Mouse (Mus musculus) adipose tissue, adult 10 weeks (tissue): Measurements from ENCODE around the gene Zfp966. TPM values are rescaled to one million over a fixed set of nuclear protein-coding genes. Genes with fewer than 3 reads are reported as not detected.

Experiments used
- polyA plus RNA-seq: library from polyadenylated mRNA; stranded (reverse); fragments of 350-450 nt; fragmentation: Illumina TruSeq; extraction: RNeasy Lipid Tissue Mini Kit (QIAGEN cat#74804); gene quantifications from one replicate; pipeline ENCODE4 v1.2.3, GENCODE M21; 2014; ENCODE audit warnings: low read depth, low replicate concordance

The Zfp966 gene
- polyA plus RNA-seq, result 7.1 TPM

DNA sequence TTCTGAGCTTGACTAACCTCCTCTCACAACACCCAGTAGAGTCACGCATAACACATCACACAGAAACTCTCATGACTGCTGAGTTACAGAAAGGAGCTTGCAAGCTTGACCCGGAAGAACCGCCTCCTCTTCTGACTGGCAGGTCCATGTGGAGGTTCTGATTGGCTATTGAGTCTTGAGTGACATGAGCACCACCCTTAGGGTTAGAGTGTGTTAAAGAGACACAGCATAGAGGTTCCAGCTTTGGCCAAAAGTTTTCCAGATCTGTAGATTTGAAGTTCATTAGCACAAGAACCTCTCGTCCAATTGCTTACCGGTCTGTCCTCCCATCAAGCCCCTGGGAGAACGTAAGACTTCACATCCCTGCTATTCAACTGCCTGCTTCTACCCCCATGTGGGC is at the start of gene Zfp966:
Gene Zfp966 (minus strand): TSS at position 101 of the 400 bp plus-strand sequence.

DNA sequence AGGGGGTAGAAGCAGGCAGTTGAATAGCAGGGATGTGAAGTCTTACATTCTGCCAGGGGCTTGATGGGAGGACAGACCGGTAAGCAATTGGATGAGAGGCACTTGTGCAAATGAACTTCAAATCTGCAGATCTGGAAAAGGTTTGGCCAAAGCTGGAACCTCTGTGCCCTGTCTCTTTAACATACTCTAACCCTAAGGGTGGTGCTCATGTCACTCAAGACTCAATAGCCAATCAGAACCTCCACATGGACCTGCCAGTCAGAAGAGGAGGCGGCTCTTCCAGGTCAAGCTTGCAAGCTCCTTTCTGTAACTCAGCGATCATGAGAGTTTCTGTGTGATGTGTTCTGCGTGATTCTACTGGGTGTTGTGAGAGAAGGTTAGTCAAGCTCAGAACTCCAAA is 34.1 kb upstream of the Zfp966 start, which contains the start of gene Gm2026:
Gene Gm2026 (plus strand): TSS at position 301 of the 400 bp plus-strand sequence.

DNA sequence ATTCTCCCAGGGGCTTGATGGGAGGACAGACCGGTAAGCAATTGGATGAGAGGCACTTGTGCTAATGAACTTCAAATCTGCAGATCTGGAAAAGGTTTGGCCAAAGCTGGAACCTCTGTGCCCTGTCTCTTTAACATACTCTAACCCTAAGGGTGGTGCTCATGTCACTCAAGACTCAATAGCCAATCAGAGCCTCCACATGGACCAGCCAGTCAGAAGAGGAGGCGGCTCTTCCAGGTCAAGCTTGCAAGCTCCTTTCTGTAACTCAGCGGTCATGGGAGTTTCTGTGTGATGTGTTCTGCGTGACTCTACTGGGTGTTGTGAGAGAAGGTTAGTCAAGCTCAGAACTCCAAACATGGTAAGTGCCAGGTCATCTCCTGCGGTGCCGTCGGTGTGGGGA is 61.9 kb downstream of the Zfp966 start, which contains the start of gene Gm6710:
Gene Gm6710 (plus strand): TSS at position 196 of the 400 bp plus-strand sequence.

Other genes with a start within 250 kb of the Zfp966 start
- not detected for gene Zfp969, start 227.5 kb downstream of the Zfp966 start, polyA plus RNA-seq
- gene Gm2007, start 189.6 kb downstream of the Zfp966 start, polyA plus RNA-seq, result 25.7 TPM
- gene Gm14288, start 130.0 kb downstream of the Zfp966 start, polyA plus RNA-seq, result 5.8 TPM
- 7.9 TPM for gene Gm6710, start 61.9 kb downstream of the Zfp966 start, polyA plus RNA-seq
- gene Gm2026, start 34.2 kb upstream of the Zfp966 start, polyA plus RNA-seq, result 11.2 TPM
- 0.86 TPM for gene Gm2004, start 218.7 kb upstream of the Zfp966 start, polyA plus RNA-seq